Mouse (Mus musculus): ENCODE data around the gene Meiob. TPM values are rescaled to one million over a fixed set of nuclear protein-coding genes. Genes with fewer than 3 reads are reported as not detected.

Gene Meiob
- polyA plus RNA-seq, 1 experiment = not detected

DNA sequence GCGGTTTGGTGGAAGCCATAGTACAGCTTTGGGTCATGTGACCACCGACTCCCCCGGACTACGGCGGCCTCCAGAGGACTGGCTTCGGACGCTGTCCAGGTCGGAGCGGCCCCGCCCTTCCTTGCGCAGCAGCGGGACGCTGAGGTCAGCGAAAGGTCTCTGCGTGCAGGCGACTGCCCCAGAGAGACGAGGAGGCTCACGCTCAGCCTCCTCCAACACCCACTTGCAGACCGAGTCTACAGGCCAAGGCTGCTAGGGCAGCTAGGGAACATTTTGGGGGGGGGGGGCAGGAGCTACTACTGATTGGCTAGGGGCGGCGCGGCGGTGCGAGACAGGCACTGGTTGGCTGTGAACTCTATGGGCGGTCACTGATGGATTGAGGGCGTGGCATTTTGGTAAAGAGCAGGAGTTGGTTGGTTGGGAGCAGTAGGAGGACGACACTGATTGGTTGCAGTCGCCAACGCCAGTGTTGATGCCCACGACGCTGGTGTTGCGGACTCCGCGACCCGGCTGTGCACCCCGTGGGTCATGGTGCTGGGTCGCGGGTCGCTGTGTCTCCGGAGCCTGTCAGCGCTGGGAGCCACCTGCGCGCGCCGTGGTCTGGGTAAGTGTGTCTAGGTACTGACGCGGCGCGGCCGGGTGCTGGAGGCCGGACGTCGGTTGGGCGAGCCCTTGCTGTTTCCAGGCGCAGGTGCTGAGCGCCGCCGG lies 46.1 kb downstream of the Meiob start, which contains the start of gene Fahd1:
Fahd1 (minus strand) TSS at position 300 of the 708 bp plus-strand sequence.
- TF ChIP-seq CTCF (IDR thresholded peaks at IDR 0.05; ENCODE audit: borderline replicate concordance, insufficient read depth, low read depth, low read length) (no peak), POLR2A (IDR thresholded peaks at IDR 0.05; ENCODE audit: borderline replicate concordance, insufficient read depth, low read length) (peak; percentile 78)
- WGBS = under 1% methylated on average over 58 of the region's 58 CpGs
- no peaks in the 10 kb centered on the region for H3K4me1 ChIP-seq (ENCODE audit: control insufficient read depth, insufficient read depth, low read length)
- H3K27ac ChIP-seq (ENCODE audit: insufficient read depth, low read length) = peak within 1 kb of the TSS; percentile 92
- no peaks in the 10 kb centered on the region for H3K27me3 ChIP-seq (ENCODE audit: control insufficient read depth, insufficient read depth, low read length)
- peak; percentile 97 to 99 for DNase-seq
- peak within 1 kb of the TSS; percentile 69 for H3K4me3 ChIP-seq (replicated peaks; ENCODE audit: insufficient read depth, low read depth, low read length)

DNA sequence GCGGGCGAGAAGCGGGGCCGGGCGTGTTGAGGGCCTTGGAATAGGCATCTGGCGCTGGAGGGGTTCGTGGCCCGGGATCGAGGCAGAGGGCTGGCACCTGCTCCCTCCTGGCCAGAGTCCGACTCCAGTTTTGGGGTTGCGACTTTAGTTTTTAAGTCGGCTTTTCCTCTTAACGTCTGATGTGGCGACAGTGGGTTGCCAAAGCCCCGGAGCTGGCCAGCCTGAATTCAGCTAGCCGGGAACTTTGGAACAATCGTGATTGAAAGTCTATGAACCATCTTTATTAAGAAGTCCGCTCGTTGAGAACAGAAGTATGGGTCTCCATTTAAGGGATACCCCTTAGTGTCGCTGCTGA lies 46.7 kb downstream of the Meiob start:
- no peaks in the 10 kb centered on the region for H3K4me1 ChIP-seq (ENCODE audit: control insufficient read depth, insufficient read depth, low read length)
- TF ChIP-seq POLR2A (IDR thresholded peaks at IDR 0.05; ENCODE audit: borderline replicate concordance, insufficient read depth, low read length) = no peak
- no peak for TF ChIP-seq CTCF (IDR thresholded peaks at IDR 0.05; ENCODE audit: borderline replicate concordance, insufficient read depth, low read depth, low read length)
- under 1% methylated on average over 20 of the region's 20 CpGs for WGBS
- peak overlapping the region; percentile 38 for H3K27ac ChIP-seq (ENCODE audit: insufficient read depth, low read length)
- DNase-seq = no peak
- H3K4me3 ChIP-seq (replicated peaks; ENCODE audit: insufficient read depth, low read depth, low read length) = peak overlapping the region; percentile 69
- H3K27me3 ChIP-seq (ENCODE audit: control insufficient read depth, insufficient read depth, low read length) = no peaks in the 10 kb centered on the region

DNA sequence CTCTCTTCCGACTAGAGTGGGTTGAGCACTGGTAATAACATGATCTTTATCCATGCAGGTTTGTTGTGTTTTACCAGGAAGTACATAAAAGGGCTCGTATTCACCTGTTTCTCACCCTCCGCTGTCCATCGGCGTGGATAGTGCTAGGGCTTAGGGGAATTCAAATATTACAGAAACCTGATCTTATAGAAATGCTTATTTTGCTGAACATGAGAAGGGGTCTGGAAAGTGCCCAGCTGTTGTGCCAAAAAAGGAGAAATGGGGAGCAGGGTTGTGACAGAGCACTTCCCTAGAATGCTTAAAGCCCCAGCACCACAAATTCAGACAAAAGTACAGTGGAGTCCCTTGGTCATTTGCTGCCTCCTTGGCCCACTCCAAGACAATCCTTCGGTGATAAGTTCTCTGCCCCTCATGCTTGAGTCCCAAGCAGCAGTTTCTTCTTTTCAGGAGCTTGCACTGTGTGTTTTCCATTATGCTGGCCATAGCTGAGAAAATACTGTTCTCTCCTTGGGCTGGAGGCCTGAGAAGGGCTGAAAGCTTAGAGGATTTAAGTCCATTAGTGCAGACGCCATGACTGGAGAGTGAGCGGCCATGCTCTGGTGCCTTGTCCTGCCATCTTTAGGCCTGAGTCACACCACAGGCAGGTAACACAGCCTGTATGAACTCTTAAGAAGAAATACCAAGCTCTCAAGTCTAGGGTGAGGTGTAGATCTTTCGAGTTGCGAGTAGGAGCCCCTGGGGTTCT lies 47.5 kb downstream of the Meiob start:
- no peaks in the 10 kb centered on the region for H3K27me3 ChIP-seq (ENCODE audit: control insufficient read depth, insufficient read depth, low read length)
- DNase-seq = no peak
- no peak overlapping the region for H3K27ac ChIP-seq (ENCODE audit: insufficient read depth, low read length)
- WGBS = 65% methylated on average over 10 of the region's 10 CpGs
- H3K4me3 ChIP-seq (replicated peaks; ENCODE audit: insufficient read depth, low read depth, low read length) = peak overlapping the region; percentile 69
- TF ChIP-seq POLR2A (IDR thresholded peaks at IDR 0.05; ENCODE audit: borderline replicate concordance, insufficient read depth, low read length) (no peak), CTCF (IDR thresholded peaks at IDR 0.05; ENCODE audit: borderline replicate concordance, insufficient read depth, low read depth, low read length) (no peak)
- no peaks in the 10 kb centered on the region for H3K4me1 ChIP-seq (ENCODE audit: control insufficient read depth, insufficient read depth, low read length)

DNA sequence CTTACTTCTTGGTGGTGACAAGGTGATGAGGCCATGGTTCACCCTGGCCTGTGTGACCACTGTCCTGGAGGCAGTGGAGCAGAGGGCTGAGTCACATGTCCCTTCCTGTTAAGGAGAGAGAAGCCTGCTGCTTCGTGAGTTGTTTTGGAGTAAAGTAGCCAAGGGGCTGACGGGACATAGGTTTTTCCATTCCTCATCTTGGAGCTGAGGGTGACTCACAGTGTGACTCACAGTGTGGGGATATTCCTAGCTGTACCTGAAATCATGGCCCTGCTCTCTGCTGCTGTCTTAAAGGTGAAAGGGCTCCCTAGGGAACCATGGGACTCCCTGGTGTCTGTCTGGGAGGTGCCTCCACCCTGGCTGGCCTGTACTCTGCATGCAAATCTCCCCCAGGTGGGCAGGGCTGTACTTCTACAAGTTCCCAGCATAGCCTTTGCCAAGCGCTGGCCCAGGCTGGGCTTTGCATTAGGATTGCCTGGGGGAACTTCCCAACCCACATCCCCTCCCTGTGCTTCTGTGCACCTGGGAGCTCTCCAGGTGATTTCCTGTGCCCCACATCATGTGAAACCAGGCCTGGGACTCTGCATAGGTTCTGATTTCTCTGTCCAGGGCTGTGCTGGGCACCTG lies 51.9 kb downstream of the Meiob start:
- Histone ChIP-seq H3K4me1 (ENCODE audit: control insufficient read depth, insufficient read depth, low read length) (peaks cover 7% of the 10 kb centered on the region), H3K4me3 (replicated peaks; ENCODE audit: insufficient read depth, low read depth, low read length) (no peak overlapping the region), H3K27me3 (ENCODE audit: control insufficient read depth, insufficient read depth, low read length) (no peaks in the 10 kb centered on the region), H3K27ac (ENCODE audit: insufficient read depth, low read length) (no peak overlapping the region)
- 77% methylated on average over 3 of the region's 3 CpGs for WGBS
- TF ChIP-seq POLR2A (IDR thresholded peaks at IDR 0.05; ENCODE audit: borderline replicate concordance, insufficient read depth, low read length) = no peak
- no peak for TF ChIP-seq CTCF (IDR thresholded peaks at IDR 0.05; ENCODE audit: borderline replicate concordance, insufficient read depth, low read depth, low read length)
- DNase-seq = no peak

DNA sequence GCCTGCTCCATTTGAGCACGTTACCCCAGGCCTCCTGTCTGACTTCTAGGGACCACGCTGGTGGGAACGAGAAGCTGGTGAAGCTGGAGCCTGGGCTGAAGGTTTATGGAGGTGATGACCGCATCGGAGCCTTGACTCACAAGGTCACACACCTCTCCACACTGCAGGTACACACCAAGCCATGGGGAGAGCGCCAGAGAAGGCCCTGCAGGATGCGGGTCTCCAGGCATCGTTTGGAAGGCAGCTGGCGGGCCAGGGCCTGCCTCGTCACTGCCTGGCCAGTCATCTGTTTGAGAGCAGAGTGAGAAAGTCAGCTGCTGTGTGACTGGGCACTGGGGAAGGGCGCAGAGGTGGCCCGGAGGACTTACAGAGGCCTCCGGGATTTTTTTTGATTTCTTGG lies 52.5 kb downstream of the Meiob start:
- WGBS = 91% methylated on average over 13 of the region's 13 CpGs

DNA sequence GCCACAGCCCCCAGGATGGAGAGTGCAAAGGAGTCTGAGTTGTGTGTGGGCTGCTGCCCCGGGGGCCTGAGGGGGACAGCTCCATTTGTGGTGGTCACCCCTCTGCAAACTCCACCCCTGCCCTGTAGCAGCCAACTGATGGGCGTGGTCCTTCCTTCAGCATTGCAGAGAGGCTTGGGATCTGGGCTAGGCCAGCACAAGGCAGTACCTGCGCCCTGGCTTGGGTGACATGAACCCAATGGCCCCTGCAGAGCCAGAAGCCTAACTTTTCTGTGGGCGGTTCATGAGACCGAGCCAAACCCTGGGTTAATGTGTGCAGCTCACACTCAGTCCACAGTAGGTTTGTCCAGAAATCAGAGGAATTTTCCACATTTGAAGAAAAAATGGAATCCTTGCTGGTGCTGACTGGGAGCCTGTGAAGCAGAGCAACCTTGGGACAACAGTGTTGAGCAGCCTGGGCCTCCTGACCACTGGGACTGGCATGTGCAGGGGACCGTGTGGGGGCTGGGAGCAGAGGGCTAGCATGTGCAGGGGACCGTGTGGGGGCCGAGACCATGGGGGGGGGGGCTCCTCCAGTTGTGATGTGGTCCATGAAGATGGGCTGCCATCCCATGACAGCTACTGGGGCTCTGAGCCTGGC lies 53.9 kb downstream of the Meiob start:
- Histone ChIP-seq H3K4me3 (replicated peaks; ENCODE audit: insufficient read depth, low read depth, low read length) (no peak overlapping the region), H3K4me1 (ENCODE audit: control insufficient read depth, insufficient read depth, low read length) (peaks cover 7% of the 10 kb centered on the region), H3K27me3 (ENCODE audit: control insufficient read depth, insufficient read depth, low read length) (no peaks in the 10 kb centered on the region), H3K27ac (ENCODE audit: insufficient read depth, low read length) (no peak overlapping the region)
- no peak for DNase-seq
- TF ChIP-seq POLR2A (IDR thresholded peaks at IDR 0.05; ENCODE audit: borderline replicate concordance, insufficient read depth, low read length) = no peak
- WGBS = 83% methylated on average over 8 of the region's 8 CpGs

More for the DNA sequence above, 52.5 kb downstream of the Meiob start:
- Histone ChIP-seq H3K4me3 (replicated peaks; ENCODE audit: insufficient read depth, low read depth, low read length) (no peak overlapping the region), H3K27me3 (ENCODE audit: control insufficient read depth, insufficient read depth, low read length) (no peaks in the 10 kb centered on the region), H3K4me1 (ENCODE audit: control insufficient read depth, insufficient read depth, low read length) (peaks cover 7% of the 10 kb centered on the region), H3K27ac (ENCODE audit: insufficient read depth, low read length) (no peak overlapping the region)
- no peak for TF ChIP-seq POLR2A (IDR thresholded peaks at IDR 0.05; ENCODE audit: borderline replicate concordance, insufficient read depth, low read length)
- TF ChIP-seq CTCF (IDR thresholded peaks at IDR 0.05; ENCODE audit: borderline replicate concordance, insufficient read depth, low read depth, low read length) = no peak
- DNase-seq = no peak

DNA sequence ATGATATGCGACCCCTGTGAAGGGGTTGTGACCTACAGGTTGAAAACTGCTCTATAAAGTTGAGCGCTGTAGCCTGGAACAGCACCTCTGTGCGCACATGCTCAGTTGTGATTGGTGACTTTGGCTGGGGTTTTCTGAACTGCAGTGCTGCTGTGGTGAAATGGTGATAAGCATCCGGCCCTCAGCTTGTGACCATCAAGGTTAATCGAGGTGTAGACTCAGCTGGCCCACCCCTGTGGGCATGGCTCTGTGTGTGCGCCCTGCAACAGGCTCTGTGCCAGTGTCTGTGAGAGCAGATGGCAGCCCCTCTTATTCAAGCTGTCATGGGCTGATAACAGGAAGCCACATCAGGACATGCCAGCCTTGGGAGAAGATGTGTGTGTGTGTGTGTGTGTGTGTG lies 54.9 kb downstream of the Meiob start:
- WGBS = 51% methylated on average over 6 of the region's 6 CpGs
- TF ChIP-seq CTCF (IDR thresholded peaks at IDR 0.05; ENCODE audit: borderline replicate concordance, insufficient read depth, low read depth, low read length) (no peak), POLR2A (IDR thresholded peaks at IDR 0.05; ENCODE audit: borderline replicate concordance, insufficient read depth, low read length) (no peak)
- no peak overlapping the region for H3K27ac ChIP-seq (ENCODE audit: insufficient read depth, low read length)
- no peak overlapping the region for H3K4me3 ChIP-seq (replicated peaks; ENCODE audit: insufficient read depth, low read depth, low read length)
- peaks cover 7% of the 10 kb centered on the region for H3K4me1 ChIP-seq (ENCODE audit: control insufficient read depth, insufficient read depth, low read length)
- no peaks in the 10 kb centered on the region for H3K27me3 ChIP-seq (ENCODE audit: control insufficient read depth, insufficient read depth, low read length)
- DNase-seq = peak in 1 of 2 experiments; percentile 31
